Mouse (Mus musculus): ENCODE results near the gene Gm20532. TPM values are rescaled to one million over a fixed set of nuclear protein-coding genes. Genes with fewer than 3 reads are reported as not detected.

The Gm20532 gene
- polyA plus RNA-seq, 1 experiment: not detected

- Histone ChIP-seq H3K4me1 (ENCODE audit: control insufficient read depth, insufficient read depth, insufficient read length, low read length) (peaks cover 5% of the 10 kb centered on the region), H3K27ac (replicated peaks; ENCODE audit: low read depth, low read length) (no peak overlapping the region), H3K4me3 (ENCODE audit: insufficient read depth, low read depth, low read length) (no peak overlapping the region)
Measured at GRCm38 (mm10) chr2:26632541-26633395, 46.3 kb downstream of the Gm20532 start.

GRCm38 (mm10) chr2:26633953-26634530 lies 47.6 kb downstream of the Gm20532 start:
- Histone ChIP-seq H3K4me3 (ENCODE audit: insufficient read depth, low read depth, low read length) (no peak overlapping the region), H3K4me1 (ENCODE audit: control insufficient read depth, insufficient read depth, insufficient read length, low read length) (peaks cover 10% of the 10 kb centered on the region), H3K27ac (replicated peaks; ENCODE audit: low read depth, low read length) (0 out of 2 replicates have a peak overlapping the region, but pooled peaks have one; percentile 5)

DNA sequence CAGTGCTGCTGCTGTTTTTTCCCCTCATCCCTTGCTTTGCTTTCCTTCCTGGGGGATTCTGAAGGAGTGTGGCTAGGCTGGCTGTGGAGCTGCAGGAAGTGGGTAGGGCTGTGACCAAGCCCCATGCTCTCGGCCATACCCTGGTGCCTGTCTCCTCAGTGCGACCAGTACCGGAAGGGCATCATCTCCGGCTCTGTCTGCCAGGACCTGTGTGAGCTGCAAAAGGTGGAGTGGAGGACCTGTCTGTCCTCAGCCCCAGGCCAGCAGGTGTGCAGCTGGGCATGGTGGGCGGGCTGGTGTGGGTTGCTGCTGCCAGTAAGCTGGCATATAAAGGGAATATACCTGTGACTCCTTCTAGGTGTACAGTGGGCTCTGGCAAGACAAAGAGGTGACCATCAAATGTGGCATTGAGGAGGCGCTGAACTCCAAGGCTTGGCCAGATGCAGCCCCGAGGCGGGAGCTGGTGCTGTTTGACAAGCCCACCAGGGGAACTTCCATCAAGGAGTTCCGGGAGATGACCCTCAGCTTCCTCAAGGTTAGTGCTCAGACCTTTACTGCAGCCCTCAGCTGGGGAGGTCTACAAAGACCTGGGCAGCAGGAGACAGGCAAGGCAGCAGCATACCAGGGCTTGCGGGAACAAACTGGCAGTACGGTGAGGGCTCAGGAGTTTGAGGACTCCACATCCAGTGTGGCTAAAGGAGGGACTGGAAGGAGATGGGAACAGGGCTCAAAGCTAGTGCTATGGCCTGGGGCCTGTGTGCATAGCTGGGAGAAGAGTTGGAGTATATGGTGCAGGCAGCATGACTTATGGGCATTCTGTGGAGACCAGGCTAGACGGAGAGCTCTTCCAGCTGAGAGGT lies 48.4 kb downstream of the Gm20532 start:
- Histone ChIP-seq H3K4me3 (ENCODE audit: insufficient read depth, low read depth, low read length) (no peak overlapping the region), H3K27ac (replicated peaks; ENCODE audit: low read depth, low read length) (0 out of 2 replicates have a peak overlapping the region, but pooled peaks have one; percentile 3), H3K4me1 (ENCODE audit: control insufficient read depth, insufficient read depth, insufficient read length, low read length) (peaks cover 10% of the 10 kb centered on the region)

GRCm38 (mm10) chr2:26635489-26636324 lies 49.3 kb downstream of the Gm20532 start:
- H3K4me1 ChIP-seq (ENCODE audit: control insufficient read depth, insufficient read depth, insufficient read length, low read length): peaks cover 10% of the 10 kb centered on the region
- 0 out of 2 replicates have a peak overlapping the region, but pooled peaks have one; percentile 3 for H3K27ac ChIP-seq (replicated peaks; ENCODE audit: low read depth, low read length)
- H3K4me3 ChIP-seq (ENCODE audit: insufficient read depth, low read depth, low read length): no peak overlapping the region

- no peak overlapping the region for H3K4me3 ChIP-seq (ENCODE audit: insufficient read depth, low read depth, low read length)
- H3K27ac ChIP-seq (replicated peaks; ENCODE audit: low read depth, low read length): no peak overlapping the region
- peaks cover 10% of the 10 kb centered on the region for H3K4me1 ChIP-seq (ENCODE audit: control insufficient read depth, insufficient read depth, insufficient read length, low read length)
Measured at GRCm38 (mm10) chr2:26636325-26636635, 49.8 kb downstream of the Gm20532 start.

DNA sequence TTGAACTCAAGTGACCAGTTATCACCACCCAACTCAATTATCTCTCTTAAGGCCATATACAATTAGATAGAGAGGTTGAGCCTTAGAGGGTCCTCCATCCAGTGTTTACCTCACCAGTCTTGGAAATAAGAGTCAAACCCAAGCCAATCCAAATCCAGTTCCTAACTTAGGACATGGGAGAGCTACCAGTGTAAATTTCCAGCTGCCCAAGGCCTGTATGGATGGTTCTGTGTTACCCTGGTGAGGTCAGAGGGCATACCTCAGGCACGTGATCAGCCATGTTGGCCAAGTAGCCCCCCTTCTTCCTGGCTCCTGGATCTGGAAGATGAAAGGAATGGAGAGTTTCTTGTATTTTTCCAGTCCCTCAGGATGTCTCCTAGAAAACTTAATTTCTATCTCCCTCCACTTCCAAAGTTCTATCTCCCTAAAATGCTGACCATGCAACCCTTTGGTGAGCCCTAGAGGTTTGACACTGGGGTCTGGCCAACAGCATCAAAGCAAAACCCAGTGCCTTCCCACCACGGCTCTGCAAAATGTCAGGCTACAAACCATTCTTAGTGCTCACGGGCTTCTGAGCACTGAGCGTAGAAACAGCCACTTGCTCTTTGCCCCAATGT lies 51.0 kb downstream of the Gm20532 start:
- peaks cover 10% of the 10 kb centered on the region for H3K4me1 ChIP-seq (ENCODE audit: control insufficient read depth, insufficient read depth, insufficient read length, low read length)
- peak overlapping the region; percentile 23; the same call in 1 of the 2 replicates for H3K27ac ChIP-seq (replicated peaks; ENCODE audit: low read depth, low read length)
- H3K4me3 ChIP-seq (ENCODE audit: insufficient read depth, low read depth, low read length): no peak overlapping the region

- H3K4me3 ChIP-seq (ENCODE audit: insufficient read depth, low read depth, low read length): peak overlapping the region; percentile 95
Measured at GRCm38 (mm10) chr2:26638039-26638438, 51.6 kb downstream of the Gm20532 start.

GRCm38 (mm10) chr2:26638572-26638971 lies 52.1 kb downstream of the Gm20532 start:
- Histone ChIP-seq H3K4me1 (ENCODE audit: control insufficient read depth, insufficient read depth, insufficient read length, low read length) (peaks cover 10% of the 10 kb centered on the region), H3K27ac (replicated peaks; ENCODE audit: low read depth, low read length) (peak overlapping the region; percentile 92), H3K4me3 (ENCODE audit: insufficient read depth, low read depth, low read length) (peak overlapping the region; percentile 95)

More at GRCm38 (mm10) chr2:26638039-26638438, 51.6 kb downstream of the Gm20532 start:
- peaks cover 10% of the 10 kb centered on the region for H3K4me1 ChIP-seq (ENCODE audit: control insufficient read depth, insufficient read depth, insufficient read length, low read length)
- H3K27ac ChIP-seq (replicated peaks; ENCODE audit: low read depth, low read length): peak overlapping the region; percentile 20; the same call in 1 of the 2 replicates

- Histone ChIP-seq H3K27ac (replicated peaks; ENCODE audit: low read depth, low read length) (peak overlapping the region; percentile 92), H3K4me3 (ENCODE audit: insufficient read depth, low read depth, low read length) (peak overlapping the region; percentile 95), H3K4me1 (ENCODE audit: control insufficient read depth, insufficient read depth, insufficient read length, low read length) (peaks cover 10% of the 10 kb centered on the region)
Measured at GRCm38 (mm10) chr2:26639083-26639482, 52.6 kb downstream of the Gm20532 start.

- Histone ChIP-seq H3K27ac (replicated peaks; ENCODE audit: low read depth, low read length) (peak overlapping the region; percentile 92), H3K4me3 (ENCODE audit: insufficient read depth, low read depth, low read length) (peak overlapping the region; percentile 95), H3K4me1 (ENCODE audit: control insufficient read depth, insufficient read depth, insufficient read length, low read length) (peaks cover 4% of the 10 kb centered on the region; the same call in 1 of the 2 replicates)
Measured at GRCm38 (mm10) chr2:26639838-26640830, 53.7 kb downstream of the Gm20532 start.

DNA sequence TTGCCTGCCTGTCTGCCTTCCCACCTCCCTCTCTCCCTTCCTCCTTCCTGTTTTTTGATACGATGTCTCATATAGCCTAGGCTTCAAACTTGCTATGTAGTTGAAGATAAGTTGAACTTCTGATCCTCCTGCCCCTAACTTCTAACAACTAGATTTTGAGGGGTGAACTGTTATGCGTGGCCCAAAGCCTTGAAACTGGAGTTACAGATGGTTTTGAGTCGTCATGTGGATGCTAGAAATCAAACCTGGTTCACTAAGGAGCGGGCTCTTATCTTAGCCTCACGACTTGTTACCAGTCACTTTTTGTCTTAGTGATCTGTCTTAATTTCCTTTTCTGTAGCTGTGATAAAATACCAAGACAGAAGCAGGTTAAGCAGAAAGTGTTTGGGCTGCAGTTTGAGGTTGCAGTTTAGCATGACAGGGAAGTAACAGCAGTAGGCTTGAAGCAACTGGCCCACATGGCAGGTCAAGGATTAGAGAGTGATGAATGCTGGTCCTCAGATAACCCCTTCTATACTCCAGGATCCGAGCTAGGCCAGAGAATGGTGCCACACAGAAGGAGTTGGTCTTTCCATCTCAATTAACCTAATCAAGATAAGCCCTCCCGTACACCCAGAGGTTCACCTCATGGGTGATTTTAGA lies 54.7 kb downstream of the Gm20532 start:
- Histone ChIP-seq H3K4me3 (ENCODE audit: insufficient read depth, low read depth, low read length) (no peak overlapping the region), H3K27ac (replicated peaks; ENCODE audit: low read depth, low read length) (peak overlapping the region; percentile 89), H3K4me1 (ENCODE audit: control insufficient read depth, insufficient read depth, insufficient read length, low read length) (peaks cover 4% of the 10 kb centered on the region; the same call in 1 of the 2 replicates)

- H3K27ac ChIP-seq (replicated peaks; ENCODE audit: low read depth, low read length): no peak overlapping the region
- no peaks in the 10 kb centered on the region for H3K4me1 ChIP-seq (ENCODE audit: control insufficient read depth, insufficient read depth, insufficient read length, low read length)
- no peak overlapping the region for H3K4me3 ChIP-seq (ENCODE audit: insufficient read depth, low read depth, low read length)
Measured at GRCm38 (mm10) chr2:26643942-26644341, 57.5 kb downstream of the Gm20532 start.

All from brown adipose tissue, adult 24 weeks (tissue).